Mouse (Mus musculus) heart, postnatal 0 days (tissue): ENCODE measurements around the gene Atp1a4. TPM values are rescaled to one million over a fixed set of nuclear protein-coding genes. Genes with fewer than 3 reads are reported as not detected.

Experiments used
- ATAC-seq: fragments of 200-750 bp; cut with Nextera tagmentation; 2 replicates; pipeline ENCODE4 v1.8.0; 2017; ENCODE audit warnings: low read depth, moderate number of reproducible peaks, moderate library complexity; ENCODE audit not compliant: insufficient read depth
- DNase-seq: peaks from one replicate; pipeline ENCODE4 v3.0.0-alpha.2; 2016; ENCODE audit warnings: low spot score
- H3K27ac ChIP-seq: fragments of 300-500 bp; sonication (generic); 2 replicates; pipeline ENCODE4 v1.5.1; 2014; ENCODE audit warnings: low read depth, mild to moderate bottlenecking
- H3K27me3 ChIP-seq: fragments of 300-500 bp; sonication (generic); 2 replicates; pipeline ENCODE4 v1.6.1; 2014; ENCODE audit warnings: low read length, mixed read lengths; ENCODE audit not compliant: control insufficient read depth, insufficient read depth
- H3K36me3 ChIP-seq: fragments of 300-500 bp; sonication (generic); replicated peaks from 2 replicates; pipeline ENCODE4 v1.6.1; 2014; ENCODE audit warnings: low read length, mixed read lengths; ENCODE audit not compliant: control insufficient read depth, insufficient read depth
- H3K4me1 ChIP-seq: fragments of 300-500 bp; sonication (generic); 2 replicates; pipeline ENCODE4 v1.6.1; 2014; ENCODE audit warnings: antibody characterized with exemption; ENCODE audit not compliant: control insufficient read depth, insufficient read depth
- H3K4me2 ChIP-seq: fragments of 300-500 bp; sonication (generic); 2 replicates; pipeline ENCODE4 v1.6.1; 2014; ENCODE audit warnings: low read depth, mild to moderate bottlenecking, low read length, moderate library complexity
- H3K4me3 ChIP-seq: fragments of 300-500 bp; sonication (generic); 2 replicates; pipeline ENCODE4 v1.5.1; 2014; ENCODE audit warnings: low read depth, low read length
- H3K9ac ChIP-seq: fragments of 300-500 bp; sonication (generic); replicated peaks from 2 replicates; pipeline ENCODE4 v1.6.1; 2014; ENCODE audit warnings: low read depth, low read length, mixed read lengths
- H3K9me3 ChIP-seq: fragments of 300-500 bp; sonication (generic); replicated peaks from 2 replicates; pipeline ENCODE4 v1.6.1; 2016; ENCODE audit warnings: low read length; ENCODE audit not compliant: control insufficient read depth
- CTCF ChIP-seq: IDR thresholded peaks from 2 replicates; pipeline ENCODE4 v1.5.1; 2016; ENCODE audit warnings: antibody characterized with exemption, control low read depth, low read depth
- EP300 ChIP-seq: IDR thresholded peaks from 2 replicates; pipeline ENCODE4 v1.6.1; 2016; ENCODE audit warnings: antibody characterized with exemption, low read depth
- WGBS: fragments of 180-500 bp; shearing (Covaris S2); extraction: QIAGEN DNeasy Blood & Tissue Kit; methylation state at CpG from one replicate; pipeline ENCODE4 v1.1.7; 2014; 5-methylcytosine and 5-hydroxymethylcytosine counted together
- polyA plus RNA-seq: library from polyadenylated mRNA; unstranded; fragments of >200 nt; fragmentation: Nextera tagmentation; extraction: Ambion mirVana; gene quantifications from 2 replicates; pipeline ENCODE4 v1.2.1, GENCODE M21; 2015
- total RNA-seq: library from RNA; depleted of rRNA; stranded (reverse); fragments of >200 nt; gene quantifications from 2 replicates; pipeline ENCODE4 v1.2.3, GENCODE M21; 2014; ENCODE audit warnings: low replicate concordance

Gene Atp1a4
- total and polyA plus RNA-seq, 2 experiments from 2014 or later, result 0.07 TPM; not detected in 1

DNA sequence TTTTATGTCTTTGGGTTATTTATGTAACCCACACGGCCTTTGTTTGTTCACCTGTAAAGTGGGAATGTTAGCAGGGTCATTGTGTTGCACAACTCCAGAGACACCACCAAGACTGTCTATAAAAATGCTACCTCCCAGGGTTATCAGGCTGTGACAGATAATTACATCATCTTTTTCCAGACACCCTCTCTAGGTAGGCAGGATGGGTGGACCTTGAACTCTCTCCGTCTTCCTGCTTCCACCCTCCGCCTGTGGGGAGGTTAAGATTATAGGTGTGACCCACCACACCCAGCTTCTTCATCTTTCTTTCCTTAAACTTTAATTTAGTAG, 31.4 kb upstream of the Atp1a4 start:
- no peak for TF ChIP-seq CTCF
- no peak for TF ChIP-seq EP300
- Histone ChIP-seq H3K27ac (no peak overlapping the region), H3K9me3 (no peaks in the 10 kb centered on the region), H3K4me2 (no peak overlapping the region), H3K4me1 (no peaks in the 10 kb centered on the region), H3K4me3 (no peak overlapping the region), H3K27me3 (no peaks in the 10 kb centered on the region), H3K9ac (no peak overlapping the region), H3K36me3 (peaks cover 62% of the 10 kb centered on the region)
- ATAC-seq (no peak), DNase-seq (no peak)
- WGBS, result 73% methylated on average over 3 of the region's 3 CpGs

DNA sequence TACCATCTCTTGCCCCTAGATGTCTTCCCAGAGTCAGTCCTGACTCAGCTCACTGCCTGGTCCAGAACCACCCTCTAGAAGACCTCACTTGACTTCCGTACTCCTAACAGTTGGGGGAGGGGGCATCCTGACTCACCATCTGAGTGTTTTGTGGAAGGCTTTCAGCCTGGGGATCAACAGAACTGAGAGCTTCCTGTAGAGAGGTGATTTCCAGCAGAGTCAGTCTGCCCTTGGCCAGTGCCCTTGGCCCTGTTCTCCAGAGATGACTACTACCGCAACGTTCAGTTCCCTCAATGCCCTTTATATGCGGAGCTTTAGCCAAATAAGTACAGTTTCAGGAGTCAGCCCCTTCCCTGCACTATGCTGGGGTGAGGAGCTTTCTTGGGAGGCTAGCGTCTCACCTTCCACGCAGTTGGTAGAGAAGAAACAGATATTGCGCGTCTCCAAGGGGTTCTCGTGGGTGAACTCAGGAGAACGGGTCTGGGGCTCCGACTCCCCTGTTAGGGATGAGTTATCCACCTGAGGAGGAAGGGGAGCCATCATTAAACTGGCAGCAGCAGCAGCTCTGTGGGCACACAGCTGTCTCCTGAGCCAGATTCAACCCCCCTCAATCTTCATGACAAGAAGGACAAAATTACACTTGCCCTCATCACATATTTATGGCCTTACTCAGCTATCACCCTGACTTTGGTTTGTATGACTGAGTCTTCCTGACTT, 30.8 kb upstream of the Atp1a4 start:
- TF ChIP-seq CTCF, result no peak
- TF ChIP-seq EP300, result no peak
- no peaks in the 10 kb centered on the region for H3K9me3 ChIP-seq
- DNase-seq (no peak), ATAC-seq (no peak)
- H3K27ac ChIP-seq, result no peak overlapping the region
- H3K4me2 ChIP-seq, result no peak overlapping the region
- H3K9ac ChIP-seq, result no peak overlapping the region
- no peak overlapping the region for H3K4me3 ChIP-seq
- no peaks in the 10 kb centered on the region for H3K4me1 ChIP-seq
- H3K36me3 ChIP-seq, result peaks cover 66% of the 10 kb centered on the region
- no peaks in the 10 kb centered on the region for H3K27me3 ChIP-seq
- 86% methylated on average over 11 of the region's 11 CpGs for WGBS

DNA sequence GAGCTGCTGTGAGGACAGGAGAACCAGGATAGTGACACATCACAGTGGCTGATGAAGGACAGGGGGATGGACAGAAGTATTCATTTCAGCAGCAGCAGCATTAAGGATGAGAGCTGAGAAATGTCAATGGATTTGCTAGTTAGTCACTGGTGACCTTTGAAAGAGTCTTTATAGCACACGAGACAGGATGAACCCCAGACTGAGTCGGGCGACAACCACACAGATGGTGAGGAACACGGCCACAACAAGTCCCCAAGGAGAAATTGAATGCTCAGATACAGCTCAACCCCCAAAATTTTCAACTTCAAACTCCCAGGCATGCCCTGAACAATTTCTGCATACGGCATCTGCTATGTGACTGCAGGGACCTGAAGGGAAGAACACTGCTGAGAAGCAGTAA, 28.5 kb upstream of the Atp1a4 start:
- H3K27me3 ChIP-seq, result no peaks in the 10 kb centered on the region
- H3K4me2 ChIP-seq, result no peak overlapping the region
- H3K4me3 ChIP-seq, result no peak overlapping the region
- DNase-seq (no peak), ATAC-seq (no peak)
- no peaks in the 10 kb centered on the region for H3K9me3 ChIP-seq
- H3K9ac ChIP-seq, result no peak overlapping the region
- H3K27ac ChIP-seq, result no peak overlapping the region
- peaks cover 70% of the 10 kb centered on the region for H3K36me3 ChIP-seq
- TF ChIP-seq EP300, result no peak
- no peak for TF ChIP-seq CTCF
- WGBS, result 92% methylated on average over 5 of the region's 5 CpGs
- H3K4me1 ChIP-seq, result no peaks in the 10 kb centered on the region

DNA sequence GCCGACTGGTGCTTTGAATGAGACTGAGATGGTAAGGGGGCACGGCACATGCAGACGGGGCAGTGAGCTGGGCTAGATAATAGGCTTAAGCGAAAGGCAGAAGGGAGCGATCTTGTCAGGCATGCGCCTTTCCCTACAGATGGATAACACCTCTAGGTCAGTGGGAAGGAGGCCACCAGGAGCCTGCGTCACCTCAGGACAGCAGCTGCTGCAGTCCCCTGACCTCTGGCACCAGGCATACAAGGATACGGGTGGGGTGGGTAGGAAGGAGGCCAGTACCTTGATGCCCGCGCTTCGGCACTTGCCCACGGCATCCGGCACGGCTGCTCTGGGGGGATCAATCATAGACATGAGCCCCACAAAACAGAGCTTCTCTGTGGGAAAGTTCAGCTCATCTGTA, 26.0 kb upstream of the Atp1a4 start:
- Histone ChIP-seq H3K9me3 (no peaks in the 10 kb centered on the region), H3K27me3 (no peaks in the 10 kb centered on the region), H3K9ac (no peak overlapping the region), H3K36me3 (peaks cover 53% of the 10 kb centered on the region), H3K4me3 (no peak overlapping the region), H3K27ac (no peak overlapping the region), H3K4me1 (no peaks in the 10 kb centered on the region), H3K4me2 (no peak overlapping the region)
- DNase-seq, result no peak
- TF ChIP-seq CTCF (no peak), EP300 (no peak)
- WGBS, result 85% methylated on average over 14 of the region's 14 CpGs
- no peak for ATAC-seq

DNA sequence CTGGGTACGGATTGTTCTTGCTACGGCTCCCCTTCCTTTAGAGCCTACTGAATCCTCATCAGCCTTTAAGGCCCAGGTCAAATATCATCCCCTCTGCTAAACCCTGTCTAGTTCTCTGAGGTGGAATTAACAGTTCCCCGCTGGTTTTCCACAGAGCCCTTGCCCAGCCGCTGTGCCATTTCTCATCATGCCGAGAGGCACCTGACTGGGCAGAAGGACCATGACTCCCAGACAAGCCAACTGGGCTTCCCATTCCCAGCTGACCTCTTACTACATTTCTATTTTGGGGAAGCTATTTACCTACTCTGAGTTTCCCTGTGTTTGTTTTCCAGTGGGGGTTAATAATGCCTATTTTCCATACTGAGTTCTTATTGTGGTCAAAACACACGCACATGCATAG, 24.9 kb upstream of the Atp1a4 start:
- 94% methylated on average over 6 of the region's 6 CpGs for WGBS

More for the DNA sequence above, 24.9 kb upstream of the Atp1a4 start:
- H3K9me3 ChIP-seq, result no peaks in the 10 kb centered on the region
- no peak for DNase-seq
- ATAC-seq, result no peak
- no peak overlapping the region for H3K4me2 ChIP-seq
- TF ChIP-seq EP300, result no peak
- no peak for TF ChIP-seq CTCF
- H3K27ac ChIP-seq, result no peak overlapping the region
- no peaks in the 10 kb centered on the region for H3K27me3 ChIP-seq
- H3K36me3 ChIP-seq, result peaks cover 43% of the 10 kb centered on the region
- no peaks in the 10 kb centered on the region for H3K4me1 ChIP-seq
- no peak overlapping the region for H3K9ac ChIP-seq
- H3K4me3 ChIP-seq, result no peak overlapping the region
